Mouse (Mus musculus) 3T3-L1 (cell line): ENCODE results near the gene Inf2.

Experiments
- DNase-seq: peaks from one replicate; pipeline ENCODE4 v3.0.0-alpha.2; 2015; ENCODE audit warnings: low read depth, low spot score

Gene Inf2

DNA sequence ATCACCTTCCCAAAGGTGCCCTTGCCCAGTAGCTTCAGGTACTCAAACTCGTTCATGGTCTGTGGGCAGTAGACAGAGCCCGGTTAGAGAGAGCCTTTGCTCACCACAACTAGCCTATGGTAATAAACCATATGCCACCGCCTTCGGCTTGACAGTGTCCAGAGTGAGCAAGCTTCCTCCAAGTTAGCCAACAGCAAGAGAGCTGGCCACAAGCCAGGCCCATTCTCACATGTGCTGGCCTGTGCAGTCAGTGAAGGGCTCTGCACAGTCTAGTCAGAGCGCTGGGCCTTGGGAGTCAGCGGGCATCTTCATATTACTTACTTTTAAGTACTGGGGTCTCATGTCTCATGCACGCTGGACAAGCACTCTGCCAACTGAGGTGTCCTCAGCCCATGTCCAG is 70.0 kb downstream of the Inf2 start:
- no peak for DNase-seq

DNA sequence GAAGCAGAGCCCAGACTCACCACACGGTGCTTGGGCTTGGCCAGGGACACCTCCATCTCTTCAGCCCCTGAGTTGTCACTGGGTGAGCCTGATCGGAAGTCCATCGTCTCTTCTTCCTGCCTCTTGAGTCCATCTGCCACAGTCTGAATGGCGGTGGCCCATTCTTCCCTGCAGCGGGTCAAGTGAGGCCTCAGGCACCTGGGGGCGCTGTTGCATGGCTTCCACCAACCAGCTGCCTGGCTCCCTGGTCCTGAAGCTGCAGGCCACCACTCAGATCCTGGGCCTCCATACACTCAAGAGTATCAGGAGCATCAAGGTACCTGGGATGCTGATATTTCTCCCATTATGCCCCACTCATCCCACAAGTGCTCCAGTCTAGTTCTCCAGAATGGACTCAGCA is 70.5 kb downstream of the Inf2 start:
- peak; percentile 49 for DNase-seq

DNA sequence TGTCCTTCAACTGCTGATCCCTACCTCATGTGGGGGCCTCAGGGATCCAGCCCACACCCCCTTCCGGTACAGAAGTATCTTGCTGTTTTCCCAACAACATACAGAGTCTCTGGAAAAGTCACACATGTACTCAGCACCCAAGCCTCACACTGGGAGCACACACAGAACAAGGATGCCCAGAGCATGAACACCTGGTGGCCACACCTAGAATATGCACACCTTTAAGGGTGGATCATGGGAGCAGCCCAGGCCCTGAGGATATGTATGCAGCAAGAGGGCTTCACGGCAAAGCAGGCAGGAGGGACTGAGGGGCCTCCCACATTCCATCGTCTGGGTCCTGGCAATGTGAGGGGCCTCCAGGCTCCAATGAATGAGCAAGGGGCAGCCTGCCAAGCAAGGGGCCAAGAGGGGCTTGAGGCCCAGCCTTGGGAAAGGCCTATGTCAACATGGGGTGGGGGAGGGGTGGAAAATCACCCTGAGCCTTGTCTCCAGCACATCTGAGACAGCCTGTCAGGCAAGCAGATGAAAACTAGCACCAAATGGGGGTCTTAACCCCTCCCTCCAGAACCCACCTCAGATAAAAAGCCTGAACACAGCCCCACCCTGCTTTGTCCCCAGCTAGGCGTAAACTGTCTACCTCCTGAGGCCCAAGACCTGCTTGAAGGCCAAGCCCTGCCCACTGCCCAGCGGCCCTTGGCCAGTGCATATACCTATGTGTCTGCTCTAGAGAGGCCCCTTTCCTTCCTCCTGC is 72.2 kb downstream of the Inf2 start:
- DNase-seq, result no peak

DNA sequence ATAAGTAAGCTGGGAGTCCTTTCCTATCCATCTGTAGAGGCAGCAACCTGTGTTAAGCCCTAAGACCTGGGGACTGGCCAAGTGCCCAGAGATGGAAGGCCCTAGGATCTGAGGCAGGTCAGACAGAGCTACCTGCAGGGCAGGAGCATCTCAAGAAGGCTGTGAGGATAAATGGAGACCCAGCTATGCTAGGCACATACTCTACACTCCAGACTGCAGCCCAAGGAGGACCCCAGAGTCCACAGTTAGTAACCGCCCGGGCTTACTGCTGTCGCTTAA is 72.7 kb downstream of the Inf2 start:
- no peak for DNase-seq

DNA sequence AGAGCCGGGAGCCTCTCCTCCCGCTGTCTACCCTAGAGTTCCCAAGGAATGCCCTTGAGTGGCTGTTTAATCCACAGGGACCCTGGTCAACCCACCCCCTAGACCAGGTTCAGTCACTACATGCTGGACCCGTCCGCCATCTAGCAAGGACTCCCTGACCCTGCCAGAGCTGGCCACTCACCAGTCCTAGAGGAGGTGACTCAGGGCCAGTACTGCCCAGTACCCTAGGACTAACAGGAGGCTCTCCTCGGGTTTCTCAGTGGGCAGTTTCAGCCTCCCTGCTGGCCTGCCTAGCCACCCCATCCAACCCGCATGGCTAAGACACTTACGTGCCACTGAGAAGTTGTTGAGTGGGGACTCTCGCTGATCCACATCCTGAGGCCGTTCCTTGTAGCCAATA is 73.3 kb downstream of the Inf2 start:
- DNase-seq, result no peak

DNA sequence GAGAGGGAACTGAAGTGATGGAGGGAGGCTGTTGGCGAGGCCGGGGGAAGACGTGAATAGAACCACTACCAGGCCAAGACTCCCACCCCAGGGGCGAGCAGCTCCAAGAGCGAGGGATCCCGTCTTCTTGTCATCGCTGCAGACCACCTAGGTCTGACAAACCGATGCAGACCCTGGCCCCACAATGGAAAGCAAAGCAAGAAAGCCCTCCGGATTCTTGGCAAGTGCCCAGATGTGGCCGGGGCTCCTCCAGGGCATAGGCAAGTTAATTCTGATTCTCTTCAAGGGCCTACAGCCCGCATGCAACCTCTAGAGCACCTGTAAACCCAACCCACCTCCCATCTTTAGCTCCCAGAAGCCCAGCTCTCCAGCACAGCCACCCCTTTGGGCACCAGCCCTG is 74.7 kb downstream of the Inf2 start:
- no peak for DNase-seq

DNA sequence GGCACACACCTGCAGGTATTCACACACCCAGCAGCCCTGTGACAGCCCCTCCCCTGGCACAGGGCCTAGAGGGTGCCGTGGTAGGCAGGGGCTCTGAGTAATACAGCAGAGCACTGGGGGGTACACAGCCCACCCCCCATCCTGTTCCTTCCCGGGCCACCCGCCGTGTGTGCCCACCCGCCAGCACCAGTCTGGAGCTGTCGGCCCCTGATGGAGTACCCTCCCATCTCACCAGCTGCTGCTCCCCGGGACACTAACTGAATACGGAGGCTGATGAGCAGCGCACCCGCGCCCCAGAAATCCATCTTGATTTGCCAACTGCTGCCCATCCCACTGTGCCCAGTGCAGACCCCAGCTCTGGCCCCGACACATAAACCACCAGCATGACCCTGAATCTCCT is 75.1 kb downstream of the Inf2 start:
- DNase-seq, result no peak

DNA sequence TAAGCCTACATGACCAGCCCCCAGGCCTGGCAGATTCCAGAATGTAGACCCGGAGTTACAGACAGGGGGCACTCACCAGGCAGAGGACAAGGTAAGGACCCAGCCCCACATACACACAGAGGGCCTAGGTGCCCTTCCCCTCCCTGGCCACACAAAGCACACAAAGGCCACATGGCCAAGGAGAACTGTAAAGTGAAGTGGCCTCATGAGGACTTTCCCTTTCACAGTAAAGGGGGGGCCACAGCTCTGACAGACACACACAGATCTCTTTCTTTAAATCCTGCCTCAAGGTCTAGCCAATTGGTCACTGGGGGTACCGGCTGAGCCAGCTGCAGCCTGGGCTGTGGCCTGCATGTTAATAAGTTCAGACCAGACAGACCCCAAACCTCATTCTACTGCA is 75.5 kb downstream of the Inf2 start:
- DNase-seq, result no peak

DNA sequence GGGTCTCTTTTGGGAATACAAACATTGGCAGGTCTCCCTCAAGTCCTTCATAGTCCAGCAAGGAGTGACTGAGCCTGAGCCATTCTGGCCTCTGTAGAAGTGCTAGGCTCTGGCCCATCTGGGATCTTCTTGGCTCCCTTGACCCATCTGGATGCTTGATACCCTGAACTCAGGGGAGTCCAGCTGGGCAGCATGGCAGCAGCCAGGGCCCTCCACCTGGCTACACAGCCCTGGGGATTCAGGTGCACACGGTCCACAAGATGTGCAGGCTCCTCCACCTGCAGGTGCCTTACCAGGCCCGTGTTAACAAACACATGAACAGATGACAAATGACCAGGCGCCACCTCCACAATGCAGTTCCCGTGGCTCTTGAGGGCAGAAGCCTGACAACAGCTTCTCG is 76.1 kb downstream of the Inf2 start:
- DNase-seq, result no peak
